In genomic region chr8:105533439-105533838, GRCm38 (mm10) we compare ENCODE assay signal across 8 mouse cellular contexts. TPM values are rescaled to one million over a fixed set of nuclear protein-coding genes. Genes with fewer than 3 reads are reported as not detected.
DNase-seq lines count a peak whose midpoint lies in the region; ATAC-seq and TF ChIP-seq lines count a peak whose summit lies in the region.

No protein-coding gene starts in this region.

- peaks cover 11% of the 10 kb centered on the region for H3K4me1 ChIP-seq in forebrain, embryonic 12.5 days
- no peaks in the 10 kb centered on the region for H3K4me1 ChIP-seq in forebrain, embryonic 16.5 days (replicated peaks; ENCODE audit: control insufficient read depth, insufficient read depth, low read length)
- 0 out of 2 replicates have a peak, but pooled peaks cover 9% of the 10 kb centered on the region for H3K4me1 ChIP-seq in heart, postnatal 0 days (ENCODE audit: control insufficient read depth, insufficient read depth)
- H3K4me1 ChIP-seq in liver, postnatal 0 days (ENCODE audit: insufficient read depth) = peaks cover 14% of the 10 kb centered on the region

- H3K9me3 ChIP-seq in forebrain, embryonic 12.5 days = no peaks in the 10 kb centered on the region
- H3K9me3 ChIP-seq in forebrain, embryonic 16.5 days (ENCODE audit: control insufficient read depth, low read length) = no peaks in the 10 kb centered on the region
- H3K9me3 ChIP-seq in heart, postnatal 0 days (replicated peaks; ENCODE audit: control insufficient read depth, low read length) = no peaks in the 10 kb centered on the region
- H3K9me3 ChIP-seq in liver, postnatal 0 days (ENCODE audit: low read length) = no peaks in the 10 kb centered on the region

- no peak for TF ChIP-seq CTCF in heart, postnatal 0 days (IDR thresholded peaks at IDR 0.05; ENCODE audit: low read depth)
- no peak for TF ChIP-seq CTCF in liver, postnatal 0 days (IDR thresholded peaks at IDR 0.05; ENCODE audit: low read depth)

- H3K36me3 ChIP-seq in forebrain, embryonic 12.5 days (replicated peaks) = peaks cover 35% of the 10 kb centered on the region
- peaks cover 17% of the 10 kb centered on the region for H3K36me3 ChIP-seq in forebrain, embryonic 16.5 days (ENCODE audit: control insufficient read depth, insufficient read depth)
- H3K36me3 ChIP-seq in heart, postnatal 0 days (replicated peaks; ENCODE audit: control insufficient read depth, insufficient read depth, low read length) = peaks cover 57% of the 10 kb centered on the region
- peaks cover 43% of the 10 kb centered on the region for H3K36me3 ChIP-seq in liver, postnatal 0 days (replicated peaks; ENCODE audit: insufficient read depth, low read length)

- peak; percentile 53 for DNase-seq in MN1 (ENCODE audit: low spot score)
- DNase-seq in heart, postnatal 0 days (ENCODE audit: low spot score) = peak; percentile 30
- DNase-seq in liver, postnatal 0 days = no peak
- no peak for DNase-seq in embryo, embryonic 10.5 days (ENCODE audit: low spot score)
- no peak for DNase-seq in embryo, embryonic 9.5 days (ENCODE audit: extremely low spot score)
- no peak for DNase-seq in gastrocnemius, postnatal 36 days

- H3K4me2 ChIP-seq in forebrain, embryonic 12.5 days = no peak overlapping the region
- no peak overlapping the region for H3K4me2 ChIP-seq in forebrain, embryonic 16.5 days (ENCODE audit: low read length)
- H3K4me2 ChIP-seq in heart, postnatal 0 days (ENCODE audit: low read depth, low read length) = no peak overlapping the region
- no peak overlapping the region for H3K4me2 ChIP-seq in liver, postnatal 0 days (ENCODE audit: low read depth, low read length)

- H3K9ac ChIP-seq in forebrain, embryonic 12.5 days = no peak overlapping the region
- no peak overlapping the region for H3K9ac ChIP-seq in forebrain, embryonic 16.5 days (replicated peaks; ENCODE audit: low read depth, low read length)
- H3K9ac ChIP-seq in heart, postnatal 0 days (replicated peaks; ENCODE audit: low read depth, low read length) = no peak overlapping the region
- H3K9ac ChIP-seq in liver, postnatal 0 days (replicated peaks) = 0 out of 2 replicates have a peak overlapping the region, but pooled peaks have one; percentile 16

- no peaks in the 10 kb centered on the region for H3K27me3 ChIP-seq in forebrain, embryonic 12.5 days
- no peaks in the 10 kb centered on the region for H3K27me3 ChIP-seq in forebrain, embryonic 16.5 days (replicated peaks; ENCODE audit: control insufficient read depth, insufficient read depth, low read length)
- no peaks in the 10 kb centered on the region for H3K27me3 ChIP-seq in heart, postnatal 0 days (ENCODE audit: control insufficient read depth, insufficient read depth, low read length)
- no peaks in the 10 kb centered on the region for H3K27me3 ChIP-seq in liver, postnatal 0 days (ENCODE audit: insufficient read depth, low read length)

- TF ChIP-seq EP300 in heart, postnatal 0 days (IDR thresholded peaks at IDR 0.05; ENCODE audit: low read depth) = no peak
- TF ChIP-seq EP300 in liver, postnatal 0 days (IDR thresholded peaks at IDR 0.05; ENCODE audit: low read depth) = no peak

- WGBS in forebrain, embryonic 12.5 days = 48% methylated on average over 2 of the region's 2 CpGs
- 49% methylated on average over 2 of the region's 2 CpGs for WGBS in forebrain, embryonic 16.5 days
- 15% methylated on average over 2 of the region's 2 CpGs for WGBS in heart, postnatal 0 days
- 15% methylated on average over 2 of the region's 2 CpGs for WGBS in liver, postnatal 0 days (ENCODE audit: insufficient replicate concordance)

- H3K4me3 ChIP-seq in forebrain, embryonic 12.5 days (replicated peaks) = no peak overlapping the region
- H3K4me3 ChIP-seq in forebrain, embryonic 16.5 days (replicated peaks; ENCODE audit: low read length) = no peak overlapping the region
- H3K4me3 ChIP-seq in heart, postnatal 0 days (ENCODE audit: low read depth, low read length) = no peak overlapping the region
- no peak overlapping the region for H3K4me3 ChIP-seq in liver, postnatal 0 days (ENCODE audit: low read depth, low read length)

- intact Hi-C loops in gastrocnemius, postnatal 36 days (cut with DNase I) = loop anchor here (2.0 to 5.0 kb wide), 2 partner anchors 15 to 51 kb away; partner anchors contain the start of gene Hsd11b2

- peak overlapping the region; percentile 42; the same call in 1 of the 2 replicates for H3K27ac ChIP-seq in forebrain, embryonic 12.5 days
- no peak overlapping the region for H3K27ac ChIP-seq in forebrain, embryonic 16.5 days (ENCODE audit: low read length)
- peak overlapping the region; percentile 64 for H3K27ac ChIP-seq in heart, postnatal 0 days (ENCODE audit: low read depth)
- peak overlapping the region; percentile 57; the same call in 1 of the 2 replicates for H3K27ac ChIP-seq in liver, postnatal 0 days (ENCODE audit: low read depth)

- ATAC-seq in forebrain, embryonic 12.5 days (ENCODE audit: low FRiP score) = no peak
- no peak for ATAC-seq in forebrain, embryonic 16.5 days
- peak; percentile 59 for ATAC-seq in heart, postnatal 0 days (ENCODE audit: insufficient read depth, low read depth)
- ATAC-seq in liver, postnatal 0 days = peak; percentile 33; the same call in 1 of the 2 replicates

RNA-seq across cellular contexts. Expression of gene Hsd11b2, which starts 14.9 kb away (rescaled TPM):
- 10.9 and 12.0 TPM in 2 replicates for polyA plus RNA-seq in forebrain, embryonic 12.5 days (2016; fragmentation: Nextera tagmentation; extraction: Ambion mirVana)
- polyA plus RNA-seq in forebrain, embryonic 16.5 days (2015; fragmentation: Nextera tagmentation; extraction: Ambion mirVana) = 0.35 and 0.48 TPM in 2 replicates
- not detected in 2 replicates for total RNA-seq in heart, postnatal 0 days (2014; rRNA removed; ENCODE audit: low replicate concordance)
- 0.18 and 0.25 TPM in 2 replicates for polyA plus RNA-seq in heart, postnatal 0 days (2015; fragmentation: Nextera tagmentation; extraction: Ambion mirVana)
- polyA plus RNA-seq in liver, postnatal 0 days (2015; fragmentation: Nextera tagmentation; extraction: Ambion mirVana) = 0.13 TPM in 1 of 2 replicates, not detected in the other
- under 1 TPM in 1 of 2 experiments, not detected in 1; 0.22 TPM for total RNA-seq in gastrocnemius, postnatal 36 days (2021)

RNA-seq across cellular contexts. Expression of gene Atp6v0d1, which starts 32.4 kb away (rescaled TPM):
- 94.3 and 95.4 TPM in 2 replicates for polyA plus RNA-seq in forebrain, embryonic 12.5 days (2016; fragmentation: Nextera tagmentation; extraction: Ambion mirVana)
- 193 and 203 TPM in 2 replicates for polyA plus RNA-seq in forebrain, embryonic 16.5 days (2015; fragmentation: Nextera tagmentation; extraction: Ambion mirVana)
- total RNA-seq in heart, postnatal 0 days (2014; rRNA removed; ENCODE audit: low replicate concordance) = 52.1 and 60.8 TPM in 2 replicates
- 57.5 and 58.9 TPM in 2 replicates for polyA plus RNA-seq in heart, postnatal 0 days (2015; fragmentation: Nextera tagmentation; extraction: Ambion mirVana)
- 48.0 and 50.2 TPM in 2 replicates for polyA plus RNA-seq in liver, postnatal 0 days (2015; fragmentation: Nextera tagmentation; extraction: Ambion mirVana)
- total RNA-seq in gastrocnemius, postnatal 36 days (2021) = 10 to 100 TPM; 37.3 to 40.9 TPM

RNA-seq across cellular contexts. Expression of gene Zdhhc1, which starts 36.7 kb away (rescaled TPM):
- 24.7 and 26.1 TPM in 2 replicates for polyA plus RNA-seq in forebrain, embryonic 12.5 days (2016; fragmentation: Nextera tagmentation; extraction: Ambion mirVana)
- 26.3 and 33.3 TPM in 2 replicates for polyA plus RNA-seq in forebrain, embryonic 16.5 days (2015; fragmentation: Nextera tagmentation; extraction: Ambion mirVana)
- 37.8 and 56.2 TPM in 2 replicates for total RNA-seq in heart, postnatal 0 days (2014; rRNA removed; ENCODE audit: low replicate concordance)
- polyA plus RNA-seq in heart, postnatal 0 days (2015; fragmentation: Nextera tagmentation; extraction: Ambion mirVana) = 19.1 TPM in 2 replicates
- polyA plus RNA-seq in liver, postnatal 0 days (2015; fragmentation: Nextera tagmentation; extraction: Ambion mirVana) = 2.1 and 2.3 TPM in 2 replicates
- 1 to 10 TPM; 8.1 to 8.3 TPM for total RNA-seq in gastrocnemius, postnatal 36 days (2021)

Comparison
In these comparisons a context has a peak if more than half of its experiments do, and no peak if none do; other contexts are left out.
1. ATAC-seq: peak in heart, postnatal 0 days (single experiment) and liver, postnatal 0 days (single experiment); none in forebrain, embryonic 12.5 days (single experiment) and forebrain, embryonic 16.5 days (single experiment).
2. DNase-seq: peak in MN1 (single experiment) and heart, postnatal 0 days (single experiment); none in liver, postnatal 0 days (single experiment), embryo, embryonic 10.5 days (single experiment), embryo, embryonic 9.5 days (single experiment) and gastrocnemius, postnatal 36 days (0 of 2).